Mouse (Mus musculus): Measurements from ENCODE around the gene Gipc2. TPM values are rescaled to one million over a fixed set of nuclear protein-coding genes. Genes with fewer than 3 reads are reported as not detected.
A peak's percentile ranks its signal among the peaks of the same experiment; 100 is the strongest.

Gipc2 gene
- polyA plus RNA-seq, 1 experiment from 2014 or later: 15.2 TPM

DNA sequence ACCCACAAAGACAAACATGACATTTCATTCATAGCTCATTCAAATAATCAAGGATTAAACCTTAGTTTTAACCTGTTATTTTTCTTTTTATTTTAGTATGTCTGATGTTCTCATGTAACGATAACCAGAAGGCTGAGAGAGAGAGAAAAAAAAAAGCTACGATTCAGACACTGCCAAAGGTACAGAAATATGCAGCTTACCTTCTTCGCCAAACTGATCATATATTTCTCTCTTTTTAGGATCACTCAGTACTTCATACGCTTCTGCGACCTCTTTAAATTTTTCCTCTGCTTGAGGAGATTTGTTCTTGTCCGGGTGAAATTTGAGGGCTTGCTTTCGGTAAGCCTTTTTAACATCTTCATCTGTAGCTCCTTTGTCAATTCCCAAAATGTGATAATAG is 27.1 kb upstream of the Gipc2 start:
- peaks cover 13% of the 10 kb centered on the region for H3K4me1 ChIP-seq (ENCODE audit: control insufficient read depth, insufficient read depth, low read length)
- H3K9me3 ChIP-seq (ENCODE audit: control insufficient read depth, low read length): no peaks in the 10 kb centered on the region
- H3K4me2 ChIP-seq (ENCODE audit: low read depth, low read length): peak overlapping the region; percentile 67
- no peaks in the 10 kb centered on the region for H3K27me3 ChIP-seq (ENCODE audit: control insufficient read depth, insufficient read depth, low read length)
- peak overlapping the region; percentile 67 for H3K27ac ChIP-seq (ENCODE audit: low read depth, low read length)
- peak overlapping the region; percentile 61 for H3K9ac ChIP-seq (replicated peaks; ENCODE audit: low read depth, low read length)
- WGBS: 18% methylated on average over 7 of the region's 7 CpGs
- no peaks in the 10 kb centered on the region for H3K36me3 ChIP-seq (ENCODE audit: control insufficient read depth, insufficient read depth, low read length)
- H3K4me3 ChIP-seq (ENCODE audit: low read depth, low read length): peak overlapping the region; percentile 46
- ATAC-seq (ENCODE audit: low read depth): no peak

DNA sequence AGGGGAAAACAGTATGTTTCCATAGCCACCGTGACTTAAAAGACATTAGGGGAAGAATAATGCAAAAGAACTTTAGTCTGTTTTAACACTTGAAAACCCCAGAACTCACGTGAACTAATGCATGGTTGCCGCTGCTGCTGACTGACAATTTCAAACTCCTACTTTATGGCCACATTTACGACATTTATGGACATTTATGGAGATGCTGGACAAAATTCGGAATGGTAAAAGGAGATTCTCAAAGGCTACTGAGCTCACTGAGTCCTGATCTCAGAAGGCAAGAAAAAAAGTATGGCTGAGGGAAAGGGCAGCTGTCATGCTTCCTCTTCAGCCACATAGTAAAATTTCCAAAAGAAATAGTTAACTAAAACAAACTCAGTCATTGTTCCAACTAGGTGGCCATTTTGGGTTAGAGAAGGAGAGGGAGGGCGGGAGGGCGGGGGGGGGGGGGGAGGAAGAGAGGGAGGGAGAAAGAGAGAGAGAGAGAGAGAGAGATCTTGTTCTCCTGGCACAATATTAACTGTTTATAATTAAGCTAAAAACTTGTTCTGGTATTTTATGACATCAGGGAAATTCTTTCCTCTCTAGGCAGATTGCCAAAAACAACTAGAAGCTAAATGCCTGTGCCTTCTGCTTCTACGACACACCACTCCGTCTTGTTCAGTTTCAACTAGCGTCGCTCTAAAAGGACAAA is 26.4 kb upstream of the Gipc2 start:
- Histone ChIP-seq H3K36me3 (ENCODE audit: control insufficient read depth, insufficient read depth, low read length) (no peaks in the 10 kb centered on the region), H3K4me1 (ENCODE audit: control insufficient read depth, insufficient read depth, low read length) (peaks cover 13% of the 10 kb centered on the region), H3K4me3 (ENCODE audit: low read depth, low read length) (peak overlapping the region; percentile 40), H3K9ac (replicated peaks; ENCODE audit: low read depth, low read length) (peak overlapping the region; percentile 34; the same call in 1 of the 2 replicates), H3K27me3 (ENCODE audit: control insufficient read depth, insufficient read depth, low read length) (no peaks in the 10 kb centered on the region), H3K27ac (ENCODE audit: low read depth, low read length) (0 out of 2 replicates have a peak overlapping the region, but pooled peaks have one; percentile 34), H3K4me2 (ENCODE audit: low read depth, low read length) (peak overlapping the region; percentile 64), H3K9me3 (ENCODE audit: control insufficient read depth, low read length) (no peaks in the 10 kb centered on the region)
- no peak for ATAC-seq (ENCODE audit: low read depth)
- WGBS: 29% methylated on average over 11 of the region's 11 CpGs

DNA sequence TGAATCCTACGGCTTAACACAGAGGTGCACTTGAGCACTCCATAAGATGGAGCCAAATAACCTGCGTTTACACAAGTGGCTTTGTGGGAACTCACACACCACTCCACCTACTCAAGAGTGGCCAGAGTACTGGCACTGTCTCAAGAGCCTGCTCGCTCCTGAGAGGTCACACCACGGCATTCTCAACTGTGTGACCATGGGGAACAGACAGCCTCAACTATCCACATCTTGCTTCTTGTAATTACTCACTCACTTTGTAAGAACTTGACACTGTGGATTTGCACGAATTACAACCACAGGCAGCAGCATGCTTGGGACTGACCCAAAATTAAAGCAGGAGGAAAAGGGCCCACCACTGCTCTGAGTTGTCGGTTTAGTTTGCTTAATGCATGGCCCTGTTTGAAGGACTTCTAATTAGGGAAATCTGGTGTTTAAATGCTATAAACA is 25.8 kb upstream of the Gipc2 start:
- H3K9me3 ChIP-seq (ENCODE audit: control insufficient read depth, low read length): no peaks in the 10 kb centered on the region
- H3K36me3 ChIP-seq (ENCODE audit: control insufficient read depth, insufficient read depth, low read length): no peaks in the 10 kb centered on the region
- ATAC-seq (ENCODE audit: low read depth): 0 out of 2 replicates have a peak, but pooled peaks have one; percentile 13
- no peaks in the 10 kb centered on the region for H3K27me3 ChIP-seq (ENCODE audit: control insufficient read depth, insufficient read depth, low read length)
- H3K4me1 ChIP-seq (ENCODE audit: control insufficient read depth, insufficient read depth, low read length): peaks cover 13% of the 10 kb centered on the region
- H3K4me3 ChIP-seq (ENCODE audit: low read depth, low read length): peak overlapping the region; percentile 40
- peak overlapping the region; percentile 34; the same call in 1 of the 2 replicates for H3K9ac ChIP-seq (replicated peaks; ENCODE audit: low read depth, low read length)
- WGBS: 28% methylated on average over 6 of the region's 6 CpGs
- H3K27ac ChIP-seq (ENCODE audit: low read depth, low read length): 0 out of 2 replicates have a peak overlapping the region, but pooled peaks have one; percentile 34
- peak overlapping the region; percentile 64 for H3K4me2 ChIP-seq (ENCODE audit: low read depth, low read length)

DNA sequence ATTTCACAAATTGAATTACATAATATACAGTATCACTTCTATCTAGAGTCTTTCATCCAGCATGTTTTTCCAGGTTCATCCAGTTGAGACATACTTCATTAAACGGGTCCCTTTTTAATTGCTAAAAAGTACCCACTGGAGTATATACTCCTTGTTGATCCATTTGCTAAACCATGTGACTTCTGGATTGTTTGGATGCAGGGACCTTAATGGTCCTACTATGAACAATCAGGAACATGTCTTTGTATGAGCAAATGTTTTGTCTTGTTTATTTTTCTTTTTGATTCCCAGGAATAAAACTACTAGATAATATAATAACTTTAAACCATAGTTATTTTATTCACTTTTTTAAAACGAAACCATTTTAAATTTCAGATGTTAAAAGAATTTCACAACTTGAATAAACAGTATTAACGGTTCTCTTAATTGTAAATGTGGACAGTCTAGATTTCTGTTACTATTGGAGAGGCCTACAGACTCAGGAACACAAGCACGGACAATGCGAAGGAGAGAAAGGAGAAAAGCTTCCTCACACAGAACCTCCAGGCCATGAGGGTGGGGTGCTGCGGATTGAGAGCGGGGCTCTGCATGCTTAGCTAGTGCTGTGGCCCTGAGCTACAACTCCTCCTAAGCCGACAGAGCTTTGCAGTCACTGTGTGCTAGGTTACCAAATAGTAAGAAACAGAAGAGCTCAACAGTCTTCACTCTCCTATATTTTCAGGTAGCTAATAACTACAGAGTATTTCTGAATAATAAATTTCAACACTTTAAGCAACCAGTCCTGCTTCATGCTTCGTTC is 24.8 kb upstream of the Gipc2 start:
- no peak overlapping the region for H3K27ac ChIP-seq (ENCODE audit: low read depth, low read length)
- H3K9ac ChIP-seq (replicated peaks; ENCODE audit: low read depth, low read length): no peak overlapping the region
- no peak overlapping the region for H3K4me3 ChIP-seq (ENCODE audit: low read depth, low read length)
- no peak for ATAC-seq (ENCODE audit: low read depth)
- H3K27me3 ChIP-seq (ENCODE audit: control insufficient read depth, insufficient read depth, low read length): no peaks in the 10 kb centered on the region
- no peaks in the 10 kb centered on the region for H3K9me3 ChIP-seq (ENCODE audit: control insufficient read depth, low read length)
- H3K4me1 ChIP-seq (ENCODE audit: control insufficient read depth, insufficient read depth, low read length): peaks cover 13% of the 10 kb centered on the region
- WGBS: 83% methylated on average over 9 of the region's 9 CpGs
- H3K36me3 ChIP-seq (ENCODE audit: control insufficient read depth, insufficient read depth, low read length): no peaks in the 10 kb centered on the region
- H3K4me2 ChIP-seq (ENCODE audit: low read depth, low read length): peak overlapping the region; percentile 17; the same call in 1 of the 2 replicates

DNA sequence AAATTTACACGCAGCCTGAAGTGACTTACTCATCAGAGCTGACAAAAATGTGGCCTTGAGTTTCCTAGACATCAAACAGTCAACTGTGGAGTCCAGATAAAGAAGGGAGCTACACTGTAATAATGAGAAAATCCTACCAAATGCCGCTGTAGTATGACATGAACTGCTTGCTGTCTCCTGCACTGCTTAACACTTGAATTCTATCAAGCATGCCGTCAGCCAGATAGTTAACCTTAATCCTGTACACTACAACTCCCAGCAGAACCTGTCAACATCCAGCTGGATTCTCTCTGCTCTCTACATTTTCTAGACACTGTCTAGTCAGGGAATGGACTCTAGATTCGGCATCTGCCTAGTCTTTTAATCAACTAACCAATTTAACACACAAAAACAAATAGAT is 23.3 kb upstream of the Gipc2 start:
- WGBS: 80% methylated on average over 4 of the region's 4 CpGs
- no peaks in the 10 kb centered on the region for H3K9me3 ChIP-seq (ENCODE audit: control insufficient read depth, low read length)

DNA sequence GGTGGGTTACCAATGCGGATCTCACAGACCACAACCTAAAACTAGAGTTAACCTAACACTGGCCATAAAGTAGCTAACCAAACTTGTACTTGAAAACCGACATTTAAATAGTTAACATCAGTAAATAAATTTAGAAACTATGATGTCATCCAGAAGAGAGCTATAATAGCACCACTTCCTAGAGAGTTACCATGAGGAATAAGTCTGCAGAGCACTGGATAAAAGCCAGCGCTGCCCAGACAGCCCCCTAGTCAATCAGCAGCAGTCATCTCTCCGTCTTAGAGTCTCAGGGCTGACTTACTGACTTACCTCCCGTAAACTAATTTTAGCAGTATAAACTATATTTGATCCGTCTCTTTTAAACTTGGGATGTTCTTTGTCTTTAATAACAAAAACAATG is 20.1 kb upstream of the Gipc2 start:
- Histone ChIP-seq H3K27ac (ENCODE audit: low read depth, low read length) (no peak overlapping the region), H3K27me3 (ENCODE audit: control insufficient read depth, insufficient read depth, low read length) (no peaks in the 10 kb centered on the region), H3K9me3 (ENCODE audit: control insufficient read depth, low read length) (no peaks in the 10 kb centered on the region), H3K4me2 (ENCODE audit: low read depth, low read length) (no peak overlapping the region), H3K4me1 (ENCODE audit: control insufficient read depth, insufficient read depth, low read length) (peaks cover 3% of the 10 kb centered on the region; the same call in 1 of the 2 replicates), H3K9ac (replicated peaks; ENCODE audit: low read depth, low read length) (no peak overlapping the region), H3K36me3 (ENCODE audit: control insufficient read depth, insufficient read depth, low read length) (peaks cover 5% of the 10 kb centered on the region; the same call in 1 of the 2 replicates), H3K4me3 (ENCODE audit: low read depth, low read length) (no peak overlapping the region)
- 85% methylated on average over 6 of the region's 6 CpGs for WGBS
- no peak for ATAC-seq (ENCODE audit: low read depth)

More for the DNA sequence above, 23.3 kb upstream of the Gipc2 start:
- ATAC-seq (ENCODE audit: low read depth): no peak
- Histone ChIP-seq H3K27ac (ENCODE audit: low read depth, low read length) (no peak overlapping the region), H3K4me1 (ENCODE audit: control insufficient read depth, insufficient read depth, low read length) (peaks cover 13% of the 10 kb centered on the region), H3K27me3 (ENCODE audit: control insufficient read depth, insufficient read depth, low read length) (no peaks in the 10 kb centered on the region), H3K36me3 (ENCODE audit: control insufficient read depth, insufficient read depth, low read length) (peaks cover 5% of the 10 kb centered on the region; the same call in 1 of the 2 replicates), H3K9ac (replicated peaks; ENCODE audit: low read depth, low read length) (no peak overlapping the region), H3K4me2 (ENCODE audit: low read depth, low read length) (no peak overlapping the region), H3K4me3 (ENCODE audit: low read depth, low read length) (no peak overlapping the region)

DNA sequence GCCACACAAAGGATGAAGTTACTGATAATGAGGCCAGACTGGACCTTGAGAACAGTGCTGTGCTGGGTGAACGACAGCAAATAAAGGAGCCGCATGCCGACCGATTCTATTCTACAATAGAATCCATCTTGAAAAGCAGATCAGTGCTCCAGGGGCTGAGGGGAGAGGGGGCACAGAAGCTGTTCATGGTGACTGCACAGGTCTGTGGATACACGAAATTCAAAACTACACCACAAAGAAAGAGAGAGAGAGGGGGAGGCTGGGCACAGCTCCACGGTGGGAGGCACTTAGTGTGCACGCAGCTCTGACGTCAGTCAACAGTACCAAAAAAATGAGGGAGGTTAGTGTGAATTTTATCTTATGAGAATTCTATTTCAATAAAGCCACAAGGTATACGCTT is 17.5 kb upstream of the Gipc2 start:
- ATAC-seq (ENCODE audit: low read depth): no peak
- Histone ChIP-seq H3K4me3 (ENCODE audit: low read depth, low read length) (no peak overlapping the region), H3K4me1 (ENCODE audit: control insufficient read depth, insufficient read depth, low read length) (no peaks in the 10 kb centered on the region), H3K9ac (replicated peaks; ENCODE audit: low read depth, low read length) (no peak overlapping the region), H3K36me3 (ENCODE audit: control insufficient read depth, insufficient read depth, low read length) (peaks cover 5% of the 10 kb centered on the region; the same call in 1 of the 2 replicates), H3K27me3 (ENCODE audit: control insufficient read depth, insufficient read depth, low read length) (no peaks in the 10 kb centered on the region), H3K9me3 (ENCODE audit: control insufficient read depth, low read length) (no peaks in the 10 kb centered on the region), H3K4me2 (ENCODE audit: low read depth, low read length) (no peak overlapping the region), H3K27ac (ENCODE audit: low read depth, low read length) (no peak overlapping the region)
- 77% methylated on average over 9 of the region's 9 CpGs for WGBS

DNA sequence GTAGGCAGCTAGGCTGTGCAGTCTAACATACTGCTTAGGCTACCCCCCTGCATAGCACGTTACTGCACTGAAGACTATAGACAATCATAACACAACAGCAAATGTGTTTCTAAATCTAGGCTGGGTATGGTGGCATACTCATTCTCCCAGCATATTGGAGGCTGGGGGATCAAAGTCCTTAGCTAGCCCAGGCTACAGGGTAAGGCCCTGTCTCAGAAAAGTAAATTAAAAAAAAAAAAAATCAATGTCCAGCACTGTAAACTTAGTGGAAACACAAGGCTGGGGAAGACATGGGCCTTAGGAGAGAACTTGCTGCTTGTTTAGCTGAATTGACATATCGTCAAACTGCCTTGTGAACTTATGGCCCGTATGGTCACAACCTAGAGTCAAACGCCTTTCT is 14.6 kb upstream of the Gipc2 start:
- ATAC-seq (ENCODE audit: low read depth): no peak
- 81% methylated on average over 4 of the region's 4 CpGs for WGBS

DNA sequence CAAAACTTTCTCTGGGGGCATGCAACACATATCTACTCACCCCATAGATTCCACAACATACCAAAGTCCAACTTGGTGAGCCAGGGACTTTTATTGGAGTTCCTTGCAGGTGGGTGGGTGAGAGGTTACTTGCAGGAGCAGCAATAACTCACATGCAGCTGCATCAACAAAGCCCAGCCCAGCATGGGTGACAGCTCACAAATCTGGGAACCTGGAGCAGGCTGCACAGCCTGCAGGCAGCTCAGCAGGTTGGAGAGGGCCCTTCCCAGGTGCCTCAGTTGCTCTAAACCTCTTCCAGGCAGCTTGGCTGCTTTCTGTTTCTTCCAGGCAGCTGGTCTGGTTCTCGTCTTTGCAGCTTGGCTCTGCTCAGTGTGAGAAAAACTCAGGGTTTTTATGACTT is 13.3 kb upstream of the Gipc2 start:
- Histone ChIP-seq H3K27ac (ENCODE audit: low read depth, low read length) (no peak overlapping the region), H3K36me3 (ENCODE audit: control insufficient read depth, insufficient read depth, low read length) (no peaks in the 10 kb centered on the region; the same call in 1 of the 2 replicates), H3K9me3 (ENCODE audit: control insufficient read depth, low read length) (no peaks in the 10 kb centered on the region), H3K4me1 (ENCODE audit: control insufficient read depth, insufficient read depth, low read length) (no peaks in the 10 kb centered on the region), H3K9ac (replicated peaks; ENCODE audit: low read depth, low read length) (no peak overlapping the region), H3K4me2 (ENCODE audit: low read depth, low read length) (no peak overlapping the region), H3K27me3 (ENCODE audit: control insufficient read depth, insufficient read depth, low read length) (no peaks in the 10 kb centered on the region), H3K4me3 (ENCODE audit: low read depth, low read length) (no peak overlapping the region)
- no peak for ATAC-seq (ENCODE audit: low read depth)
- 15% methylated on average over 1 of the region's 1 CpGs for WGBS

More for the DNA sequence above, 14.6 kb upstream of the Gipc2 start:
- Histone ChIP-seq H3K9ac (replicated peaks; ENCODE audit: low read depth, low read length) (no peak overlapping the region), H3K27me3 (ENCODE audit: control insufficient read depth, insufficient read depth, low read length) (no peaks in the 10 kb centered on the region), H3K4me3 (ENCODE audit: low read depth, low read length) (no peak overlapping the region), H3K9me3 (ENCODE audit: control insufficient read depth, low read length) (no peaks in the 10 kb centered on the region), H3K4me1 (ENCODE audit: control insufficient read depth, insufficient read depth, low read length) (no peaks in the 10 kb centered on the region), H3K36me3 (ENCODE audit: control insufficient read depth, insufficient read depth, low read length) (peaks cover 5% of the 10 kb centered on the region; the same call in 1 of the 2 replicates), H3K4me2 (ENCODE audit: low read depth, low read length) (no peak overlapping the region), H3K27ac (ENCODE audit: low read depth, low read length) (no peak overlapping the region)

Measured in neural tube, embryonic 14.5 days (tissue).